Mouse (Mus musculus) CD8-positive naive resting alpha-beta T cell, adult 2 months (primary cell): ENCODE measurements around the gene Myoc.
"Not testable (repeated sequence)": the region's sequence is repeated elsewhere in the genome, so short reads cannot be mapped to it uniquely, and the experiment has no call there.

ENCODE experiments used
- DNase-seq, 2 experiments: peaks; one replicate each; pipeline ENCODE4 v3.0.0; 2022; ENCODE audit warnings: low read depth in 2 of 2, low spot score in 2 of 2

The Myoc gene

DNA sequence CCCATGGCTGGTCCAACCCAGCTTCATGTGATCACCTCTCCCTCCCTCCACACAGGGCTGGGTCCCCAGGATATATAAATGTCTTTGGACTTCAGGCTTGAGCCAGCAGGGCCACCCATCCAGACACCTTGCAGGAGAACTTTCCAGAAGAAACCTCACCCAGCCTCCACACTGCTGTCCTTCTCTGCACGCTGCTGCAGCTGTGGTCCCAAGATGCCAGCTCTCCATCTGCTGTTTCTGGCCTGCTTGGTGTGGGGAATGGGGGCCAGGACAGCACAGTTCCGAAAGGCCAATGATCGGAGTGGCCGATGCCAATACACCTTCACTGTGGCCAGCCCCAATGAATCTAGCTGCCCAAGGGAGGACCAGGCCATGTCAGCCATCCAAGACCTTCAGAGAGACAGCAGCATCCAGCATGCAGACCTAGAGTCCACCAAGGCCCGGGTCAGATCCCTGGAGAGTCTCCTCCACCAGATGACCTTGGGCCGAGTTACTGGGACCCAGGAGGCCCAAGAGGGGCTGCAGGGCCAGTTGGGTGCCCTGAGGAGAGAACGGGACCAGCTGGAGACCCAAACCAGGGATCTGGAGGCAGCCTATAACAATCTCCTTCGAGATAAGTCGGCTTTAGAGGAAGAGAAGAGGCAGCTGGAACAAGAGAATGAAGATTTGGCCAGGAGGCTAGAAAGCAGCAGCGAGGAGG lies at the start of gene Myoc:
Gene Myoc, plus strand, starts transcription at position 105 of the 700 bp plus-strand sequence.
- no peak for DNase-seq

- DNase-seq, result no peak
These were observed 49.5 kb upstream of the Myoc start for GRCm38 (mm10) chr1:162589443-162589842.

- no peak for DNase-seq
These were observed 48.4 kb upstream of the Myoc start for GRCm38 (mm10) chr1:162590415-162590997.

- no peak for DNase-seq
These were observed 41.4 kb upstream of the Myoc start for GRCm38 (mm10) chr1:162597379-162598102.

GRCm38 (mm10) chr1:162599617-162600016 lies 39.3 kb upstream of the Myoc start:
- DNase-seq, result no peak

- DNase-seq, result no peak
These were observed 37.7 kb upstream of the Myoc start for GRCm38 (mm10) chr1:162601288-162601687.

DNA sequence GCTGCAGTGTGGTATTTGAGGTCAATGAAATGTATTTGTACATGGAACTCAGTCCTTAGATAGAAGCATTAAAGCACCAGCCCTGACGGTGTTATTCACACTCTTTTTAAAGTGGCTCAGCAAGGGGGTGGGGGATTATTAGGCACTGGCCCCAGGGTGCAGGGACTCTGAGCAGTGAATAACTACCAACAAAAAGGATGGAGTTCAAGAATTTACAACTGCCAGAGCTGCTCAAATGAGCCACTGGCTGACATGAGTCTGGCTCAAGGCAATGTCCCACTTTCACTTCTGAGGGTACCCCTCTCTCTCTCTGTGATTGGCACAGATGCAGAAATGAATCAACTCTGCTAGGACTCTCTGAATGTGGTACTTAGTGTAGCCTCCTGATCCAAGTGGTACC lies 30.8 kb upstream of the Myoc start:
- no peak for DNase-seq

DNA sequence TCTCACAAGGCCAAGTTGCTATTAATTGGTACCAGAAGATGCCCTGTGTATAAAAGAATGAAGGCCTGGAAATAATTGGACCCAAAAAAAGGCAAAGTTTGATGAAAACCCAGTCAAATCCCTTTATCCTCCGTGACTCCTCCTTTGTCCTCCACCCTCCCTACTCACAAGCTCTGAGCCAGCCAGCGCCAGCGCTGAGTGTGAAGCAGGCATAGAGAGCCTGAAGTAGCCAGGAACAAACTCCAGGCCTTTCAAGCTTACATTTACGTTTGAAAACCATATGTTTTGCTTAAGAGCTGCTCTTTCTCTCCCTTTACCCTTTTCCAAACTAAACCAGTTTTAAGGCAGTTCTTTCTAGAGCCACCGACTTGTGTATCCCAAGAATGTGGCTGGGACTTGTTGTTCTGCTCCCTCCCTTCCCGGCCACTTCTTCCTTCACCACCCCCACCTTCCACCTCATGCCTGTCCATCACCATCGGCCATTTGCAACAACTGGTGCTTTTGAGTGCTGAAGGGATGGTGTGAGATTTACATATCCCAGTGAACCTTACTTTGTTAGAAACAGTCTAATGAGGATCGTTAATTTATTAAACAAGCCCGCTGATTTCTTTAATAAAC lies 29.2 kb upstream of the Myoc start:
- no peak for DNase-seq

GRCm38 (mm10) chr1:162611191-162611590 lies 27.8 kb upstream of the Myoc start:
- no peak for DNase-seq

GRCm38 (mm10) chr1:162615511-162615910 lies 23.4 kb upstream of the Myoc start:
- DNase-seq, result peak; percentile 11 to 28

GRCm38 (mm10) chr1:162620487-162620886 lies 18.5 kb upstream of the Myoc start:
- no peak for DNase-seq

DNA sequence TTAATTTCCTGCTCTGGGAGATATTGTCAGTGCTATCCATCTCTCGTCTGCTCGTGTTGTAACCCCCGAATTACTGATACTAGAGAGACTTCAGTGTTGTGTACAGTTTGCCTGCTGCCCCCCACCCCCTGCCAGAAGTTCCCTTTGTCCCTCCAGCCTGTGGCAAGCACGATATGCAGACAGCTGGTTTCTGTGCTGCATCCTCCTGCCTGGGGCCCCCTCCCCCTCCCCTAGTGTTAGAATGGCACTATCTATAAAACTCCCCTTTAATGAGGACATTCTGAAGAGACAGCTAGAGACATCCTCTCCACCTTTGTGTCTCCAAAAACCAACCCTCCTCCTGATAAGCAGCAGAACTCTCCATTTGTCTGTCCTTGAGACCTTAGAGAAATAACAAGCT lies 15.1 kb upstream of the Myoc start:
- no peak for DNase-seq

GRCm38 (mm10) chr1:162625229-162625628 lies 13.7 kb upstream of the Myoc start:
- no peak for DNase-seq

DNA sequence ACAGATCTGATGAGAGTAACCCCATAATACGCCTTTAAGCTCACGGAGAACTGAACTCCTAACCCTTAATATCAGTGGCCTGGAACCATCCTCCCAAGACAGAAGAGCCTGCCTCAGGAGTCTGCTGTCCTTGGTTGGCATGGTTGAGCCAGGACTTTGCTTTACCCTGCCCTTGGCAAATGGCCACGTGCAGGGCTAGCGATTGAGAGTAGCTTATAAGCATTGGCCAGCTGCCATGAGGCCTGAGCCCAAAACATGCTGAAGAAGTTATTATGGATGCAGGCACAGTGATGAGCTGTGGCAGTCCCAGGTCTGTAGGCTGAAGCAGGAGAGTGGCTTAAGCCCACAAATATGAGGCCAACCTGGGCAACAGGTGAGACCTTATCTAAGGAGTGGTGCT lies 11.1 kb upstream of the Myoc start:
- not testable (repeated sequence) for DNase-seq

- DNase-seq, result not testable (repeated sequence)
These were observed 10.6 kb upstream of the Myoc start for GRCm38 (mm10) chr1:162628326-162628725.

DNA sequence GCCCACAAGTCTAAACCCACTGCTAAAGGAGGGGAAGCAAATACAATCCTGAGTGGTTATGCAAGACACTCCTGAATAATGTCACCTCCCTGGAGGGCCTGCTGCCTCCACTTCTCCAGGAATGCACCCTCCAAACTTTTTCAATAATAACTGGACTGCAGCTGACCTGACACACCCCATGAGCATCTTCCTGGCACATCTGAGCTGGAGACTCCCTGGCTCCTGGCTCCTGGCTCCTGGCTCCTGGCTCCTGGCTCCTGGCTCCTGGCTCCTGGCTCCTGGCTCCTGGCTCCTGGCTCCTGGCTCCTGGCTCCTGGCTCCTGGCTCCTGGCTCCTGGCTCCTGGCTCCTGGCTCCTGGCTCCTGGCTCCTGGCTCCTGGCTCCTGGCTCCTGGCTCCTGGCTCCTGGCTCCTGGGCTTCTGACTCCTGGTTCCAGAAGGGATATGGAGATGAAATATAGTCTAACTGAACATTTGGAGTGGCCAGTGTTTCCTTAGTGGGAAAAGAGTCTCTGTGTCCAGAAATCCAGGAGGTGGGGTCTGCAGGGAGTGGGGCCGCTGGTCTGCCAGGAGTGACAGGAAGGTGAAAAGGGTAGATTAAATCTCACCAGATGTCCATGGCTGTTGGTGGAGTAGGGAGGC lies 3.5 kb upstream of the Myoc start:
- not testable (repeated sequence) for DNase-seq

- DNase-seq, result no peak
These were observed 2.4 kb upstream of the Myoc start for GRCm38 (mm10) chr1:162636516-162636915.

GRCm38 (mm10) chr1:162638535-162638934 lies 420 bp upstream of the Myoc start:
- no peak for DNase-seq

- DNase-seq, result no peak
These were observed 906 bp downstream of the Myoc start for GRCm38 (mm10) chr1:162639861-162640260.

DNA sequence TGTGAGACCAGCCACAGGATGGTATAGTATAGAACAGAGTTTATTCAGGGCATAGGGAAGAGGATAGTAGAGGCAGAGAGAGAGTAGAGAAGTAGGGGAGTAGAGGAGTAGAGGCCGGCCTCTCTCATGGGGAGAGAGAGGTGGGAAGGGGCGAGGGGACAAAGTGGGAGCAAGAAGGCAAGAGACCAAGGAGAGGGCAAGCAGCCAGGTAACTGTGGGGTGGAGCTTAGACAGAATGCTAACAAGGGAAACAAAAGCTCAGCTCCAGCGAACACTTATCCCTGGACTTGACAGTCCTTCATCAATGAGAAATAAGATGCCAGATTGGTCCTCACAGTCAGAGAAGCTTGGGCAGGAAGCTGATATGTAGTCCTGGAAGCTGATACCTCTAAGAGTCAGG lies 3.6 kb downstream of the Myoc start:
- no peak for DNase-seq

DNA sequence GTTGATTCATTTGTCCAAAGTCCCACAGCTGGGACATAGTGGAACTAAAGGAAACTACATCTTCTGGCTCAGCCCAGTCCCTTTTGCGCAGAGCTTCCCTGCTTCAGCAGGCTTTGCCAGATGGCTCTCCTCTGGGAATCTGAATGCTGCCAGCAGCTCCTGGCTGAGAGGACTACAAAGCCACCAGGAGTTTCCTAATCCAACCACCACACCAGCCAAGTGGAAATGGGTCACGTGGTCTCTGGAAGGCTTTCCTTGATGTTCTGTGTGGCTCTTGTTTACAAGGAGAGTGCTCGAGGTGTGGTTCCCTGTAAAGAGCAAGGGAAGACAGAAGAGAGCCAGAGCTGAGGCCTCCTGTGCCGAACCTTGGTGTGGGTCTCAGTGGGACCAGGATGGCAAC lies 4.8 kb downstream of the Myoc start:
- DNase-seq, result no peak
